Mouse (Mus musculus) heart, embryonic 15.5 days (tissue): ENCODE data around the gene Tuba3b. TPM values are rescaled to one million over a fixed set of nuclear protein-coding genes. Genes with fewer than 3 reads are reported as not detected.
A peak's percentile ranks its signal among the peaks of the same experiment; 100 is the strongest.

Experiments
- ATAC-seq: fragments of 200-750 bp; cut with Nextera tagmentation; replicated peaks from 2 replicates; pipeline ENCODE4 v1.8.0; 2017; ENCODE audit warnings: low read depth, moderate TSS enrichment; ENCODE audit not compliant: insufficient number of reproducible peaks, insufficient read depth, low FRiP score
- H3K27ac ChIP-seq: fragments of 300-500 bp; sonication (generic); 2 replicates; pipeline ENCODE4 v1.5.1; 2015; ENCODE audit warnings: mild to moderate bottlenecking, inconsistent platforms
- H3K27me3 ChIP-seq: fragments of 300-500 bp; sonication (generic); 2 replicates; pipeline ENCODE4 v1.6.1; 2015; ENCODE audit warnings: inconsistent platforms
- H3K36me3 ChIP-seq: fragments of 300-500 bp; sonication (generic); 2 replicates; pipeline ENCODE4 v1.6.1; 2015; ENCODE audit warnings: mild to moderate bottlenecking, inconsistent platforms
- H3K4me1 ChIP-seq: fragments of 300-500 bp; sonication (generic); replicated peaks from 2 replicates; pipeline ENCODE4 v1.6.1; 2015; ENCODE audit warnings: inconsistent platforms
- H3K4me2 ChIP-seq: fragments of 300-500 bp; sonication (generic); 2 replicates; pipeline ENCODE4 v1.6.1; 2015; ENCODE audit warnings: inconsistent platforms, mild to moderate bottlenecking, moderate library complexity
- H3K4me3 ChIP-seq: fragments of 300-500 bp; sonication (generic); 2 replicates; pipeline ENCODE4 v1.5.1; 2015; ENCODE audit warnings: mild to moderate bottlenecking, inconsistent platforms
- H3K9ac ChIP-seq: fragments of 300-500 bp; sonication (generic); 2 replicates; pipeline ENCODE4 v1.6.1; 2015; ENCODE audit warnings: mild to moderate bottlenecking, inconsistent platforms
- H3K9me3 ChIP-seq: fragments of 300-500 bp; sonication (generic); replicated peaks from 2 replicates; pipeline ENCODE4 v1.6.1; 2016; ENCODE audit warnings: inconsistent platforms
- WGBS: fragments of 180-500 bp; shearing (Covaris S2); methylation state at CpG from one replicate; pipeline ENCODE4 v1.1.7; 2015; ENCODE audit warnings: mixed read lengths; 5-methylcytosine and 5-hydroxymethylcytosine counted together
- polyA plus RNA-seq: library from polyadenylated mRNA; unstranded; fragments of >200 nt; fragmentation: Nextera tagmentation; extraction: Ambion mirVana; gene quantifications from 2 replicates; pipeline ENCODE4 v1.2.1, GENCODE M21; 2015

Gene Tuba3b
- 0.39 TPM in 1 of 2 replicates, not detected in the other for polyA plus RNA-seq

DNA sequence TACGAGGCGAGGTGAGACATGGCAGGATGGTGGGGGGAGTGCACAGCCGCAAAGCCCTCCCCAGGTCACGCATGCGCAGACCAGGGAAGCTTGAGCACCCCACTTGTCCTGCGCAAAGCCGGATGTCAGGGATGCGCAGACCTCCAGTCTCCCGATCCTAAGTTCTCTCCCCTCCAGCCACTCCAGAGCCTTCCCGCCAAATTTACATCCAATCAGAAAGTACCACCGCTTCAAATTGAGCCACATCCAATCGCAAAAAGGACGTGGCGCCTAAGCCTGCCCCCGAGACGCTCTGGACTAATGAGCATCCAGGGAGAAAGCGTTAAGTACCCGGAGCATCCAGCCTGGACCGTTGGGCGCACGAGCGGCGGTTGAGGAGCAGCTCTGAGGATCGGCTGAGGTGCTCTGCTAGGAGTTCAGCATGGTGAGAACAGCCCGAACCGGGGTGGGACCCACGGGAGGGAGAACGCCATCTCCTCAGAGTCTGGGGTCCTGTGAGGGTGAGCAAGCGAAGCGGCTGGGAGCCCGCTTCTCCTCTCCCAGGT lies at the start of gene Tuba3b:
TSS of gene Tuba3b (plus strand) at position 92 of the 545 bp plus-strand sequence.
- H3K27ac ChIP-seq = no peak within 1 kb of the TSS
- H3K4me1 ChIP-seq = peaks cover 9% of the 10 kb centered on the region
- no peak within 1 kb of the TSS for H3K4me3 ChIP-seq
- no peaks in the 10 kb centered on the region for H3K9me3 ChIP-seq
- H3K9ac ChIP-seq = no peak within 1 kb of the TSS
- ATAC-seq = no peak
- no peaks in the 10 kb centered on the region for H3K36me3 ChIP-seq
- H3K4me2 ChIP-seq = peak within 1 kb of the TSS; percentile 24; the same call in 1 of the 2 replicates
- 94% methylated on average over 31 of the region's 31 CpGs for WGBS
- no peaks in the 10 kb centered on the region for H3K27me3 ChIP-seq

DNA sequence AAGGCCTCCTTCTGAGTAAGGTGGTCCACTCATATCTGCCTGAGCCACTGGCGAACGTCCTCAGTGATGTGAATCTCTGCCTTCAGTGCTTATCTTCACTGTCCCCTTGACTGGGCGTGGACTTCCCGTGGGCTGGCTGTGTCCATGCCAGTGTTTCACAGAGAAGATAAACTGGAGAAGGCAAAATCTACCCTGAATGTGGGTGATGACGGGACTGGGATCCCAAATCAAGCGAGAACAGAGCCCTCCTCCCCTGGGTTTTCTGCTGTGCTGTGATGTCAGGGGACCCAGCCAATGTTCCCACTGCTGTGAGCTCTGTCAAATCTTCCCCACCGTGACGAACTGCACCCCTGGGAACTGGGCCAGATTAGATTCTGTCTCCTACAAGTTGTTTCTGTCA lies 48.3 kb upstream of the Tuba3b start:
- 0 out of 2 replicates have a peak, but pooled peaks have one; percentile 18 for ATAC-seq
- Histone ChIP-seq H3K4me1 (peaks cover 7% of the 10 kb centered on the region), H3K36me3 (no peaks in the 10 kb centered on the region), H3K27me3 (no peaks in the 10 kb centered on the region), H3K4me2 (no peak overlapping the region), H3K4me3 (no peak overlapping the region), H3K9ac (no peak overlapping the region), H3K9me3 (no peaks in the 10 kb centered on the region), H3K27ac (no peak overlapping the region)
- 26% methylated on average over 8 of the region's 8 CpGs for WGBS

DNA sequence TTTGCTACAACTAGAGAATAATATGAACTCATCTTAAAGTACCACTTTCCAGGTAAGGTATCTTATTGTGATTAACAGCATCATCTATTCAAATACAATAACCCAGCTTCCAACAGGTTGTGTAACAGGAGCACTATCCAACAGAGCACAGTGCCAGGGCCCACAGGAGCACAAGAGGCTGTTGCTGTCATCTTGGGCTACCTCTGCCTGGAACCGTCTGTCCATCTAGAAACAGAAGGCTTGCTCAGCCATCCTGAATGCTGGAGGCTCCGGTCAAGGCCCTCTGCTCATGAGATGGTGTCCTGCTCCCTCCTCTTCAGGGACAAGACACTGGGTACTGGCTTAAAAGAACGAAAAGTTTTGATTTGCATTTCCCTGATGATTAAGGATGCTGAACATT lies 47.7 kb upstream of the Tuba3b start:
- H3K4me2 ChIP-seq = no peak overlapping the region
- ATAC-seq = no peak
- H3K27me3 ChIP-seq = no peaks in the 10 kb centered on the region
- H3K4me1 ChIP-seq = peaks cover 7% of the 10 kb centered on the region
- no peak overlapping the region for H3K27ac ChIP-seq
- H3K9ac ChIP-seq = no peak overlapping the region
- H3K9me3 ChIP-seq = no peaks in the 10 kb centered on the region
- H3K36me3 ChIP-seq = no peaks in the 10 kb centered on the region
- 81% methylated on average over 3 of the region's 3 CpGs for WGBS
- H3K4me3 ChIP-seq = no peak overlapping the region

DNA sequence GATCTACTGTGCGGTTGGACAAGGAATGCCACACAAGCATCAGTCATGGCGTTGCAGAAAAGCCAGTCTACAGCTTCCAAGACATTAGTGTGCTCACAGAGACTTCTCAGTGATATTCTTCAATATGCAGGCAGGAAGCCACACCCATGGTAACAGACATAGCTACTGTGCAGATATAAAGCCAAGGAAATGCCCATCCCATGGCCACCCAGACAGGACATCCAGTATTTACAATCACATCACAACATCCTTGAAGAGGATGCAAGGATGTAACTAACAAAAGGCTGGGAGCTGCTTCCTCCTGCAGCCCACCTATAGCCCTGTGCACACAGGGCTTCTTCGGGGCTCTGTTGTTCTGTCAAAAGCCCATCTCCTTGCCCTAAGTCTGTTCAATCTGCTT lies 46.9 kb upstream of the Tuba3b start:
- no peak overlapping the region for H3K27ac ChIP-seq
- no peaks in the 10 kb centered on the region for H3K27me3 ChIP-seq
- peaks cover 7% of the 10 kb centered on the region for H3K4me1 ChIP-seq
- WGBS = 84% methylated on average over 3 of the region's 3 CpGs
- no peak overlapping the region for H3K4me2 ChIP-seq
- H3K4me3 ChIP-seq = no peak overlapping the region
- no peak overlapping the region for H3K9ac ChIP-seq
- ATAC-seq = no peak
- no peaks in the 10 kb centered on the region for H3K9me3 ChIP-seq
- no peaks in the 10 kb centered on the region for H3K36me3 ChIP-seq

DNA sequence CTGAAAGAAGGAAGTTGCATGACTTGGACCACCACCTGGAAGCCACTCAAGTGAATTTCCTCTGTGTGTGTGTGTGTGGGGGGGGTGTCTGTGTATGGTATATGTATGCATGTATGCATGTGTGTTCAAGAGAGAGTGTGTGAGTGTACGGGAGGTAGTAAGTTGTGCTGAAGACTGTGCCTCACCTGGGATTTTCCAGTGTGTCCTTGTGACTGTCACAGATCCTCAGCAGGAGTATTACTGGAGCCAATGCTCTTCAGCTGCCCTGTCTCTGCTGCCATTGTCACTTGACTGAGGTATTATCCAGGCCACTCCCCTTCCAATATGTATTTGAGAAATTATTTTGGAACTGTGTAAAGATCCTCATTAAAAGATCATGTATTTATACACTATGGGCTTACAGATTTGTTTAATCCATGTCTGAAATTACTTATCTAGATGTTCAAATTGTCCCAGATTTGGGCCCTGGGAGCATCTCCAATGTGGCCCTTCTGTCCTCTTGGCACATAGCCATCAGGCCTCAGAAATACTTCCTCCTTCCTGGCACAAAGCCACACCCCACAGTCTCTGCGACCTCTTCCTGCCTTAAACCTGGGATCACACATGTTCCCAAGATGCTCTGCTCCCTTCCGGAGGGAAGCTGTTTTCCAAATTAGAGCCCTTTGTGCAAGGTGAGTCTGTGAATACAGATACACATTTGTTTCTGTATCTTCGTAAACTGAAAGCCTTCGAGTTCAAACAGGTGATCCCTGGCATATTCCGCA lies 42.1 kb upstream of the Tuba3b start:
- Histone ChIP-seq H3K4me1 (peaks cover 4% of the 10 kb centered on the region), H3K27me3 (no peaks in the 10 kb centered on the region), H3K4me3 (no peak overlapping the region), H3K9me3 (no peaks in the 10 kb centered on the region), H3K27ac (no peak overlapping the region), H3K9ac (no peak overlapping the region), H3K36me3 (no peaks in the 10 kb centered on the region), H3K4me2 (no peak overlapping the region)
- WGBS = 83% methylated on average over 6 of the region's 6 CpGs
- no peak for ATAC-seq

DNA sequence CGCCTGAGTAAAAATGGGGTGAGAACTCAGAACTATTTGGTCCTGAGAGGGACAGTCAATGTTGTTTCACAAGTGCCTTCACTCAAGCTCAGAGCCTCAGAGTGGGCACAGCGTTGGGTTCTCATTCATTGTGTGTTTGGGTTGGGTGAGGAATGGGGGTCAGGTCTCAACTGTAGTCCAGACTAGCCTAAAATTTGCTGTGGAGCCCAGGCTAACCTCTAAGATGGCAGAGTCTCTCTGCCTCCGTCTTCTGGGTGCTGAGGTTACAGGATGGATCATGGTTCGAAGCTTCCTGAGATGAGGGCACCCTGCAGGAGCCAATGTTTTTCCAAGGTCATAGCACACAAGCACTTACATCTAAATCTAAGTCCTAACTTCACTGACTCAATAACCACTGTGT lies 38.8 kb upstream of the Tuba3b start:
- 92% methylated on average over 4 of the region's 4 CpGs for WGBS
- no peaks in the 10 kb centered on the region for H3K9me3 ChIP-seq
- H3K4me2 ChIP-seq = no peak overlapping the region
- ATAC-seq = no peak
- H3K27me3 ChIP-seq = no peaks in the 10 kb centered on the region
- H3K36me3 ChIP-seq = no peaks in the 10 kb centered on the region
- H3K9ac ChIP-seq = no peak overlapping the region
- H3K27ac ChIP-seq = no peak overlapping the region
- no peak overlapping the region for H3K4me3 ChIP-seq
- peaks cover 13% of the 10 kb centered on the region for H3K4me1 ChIP-seq

DNA sequence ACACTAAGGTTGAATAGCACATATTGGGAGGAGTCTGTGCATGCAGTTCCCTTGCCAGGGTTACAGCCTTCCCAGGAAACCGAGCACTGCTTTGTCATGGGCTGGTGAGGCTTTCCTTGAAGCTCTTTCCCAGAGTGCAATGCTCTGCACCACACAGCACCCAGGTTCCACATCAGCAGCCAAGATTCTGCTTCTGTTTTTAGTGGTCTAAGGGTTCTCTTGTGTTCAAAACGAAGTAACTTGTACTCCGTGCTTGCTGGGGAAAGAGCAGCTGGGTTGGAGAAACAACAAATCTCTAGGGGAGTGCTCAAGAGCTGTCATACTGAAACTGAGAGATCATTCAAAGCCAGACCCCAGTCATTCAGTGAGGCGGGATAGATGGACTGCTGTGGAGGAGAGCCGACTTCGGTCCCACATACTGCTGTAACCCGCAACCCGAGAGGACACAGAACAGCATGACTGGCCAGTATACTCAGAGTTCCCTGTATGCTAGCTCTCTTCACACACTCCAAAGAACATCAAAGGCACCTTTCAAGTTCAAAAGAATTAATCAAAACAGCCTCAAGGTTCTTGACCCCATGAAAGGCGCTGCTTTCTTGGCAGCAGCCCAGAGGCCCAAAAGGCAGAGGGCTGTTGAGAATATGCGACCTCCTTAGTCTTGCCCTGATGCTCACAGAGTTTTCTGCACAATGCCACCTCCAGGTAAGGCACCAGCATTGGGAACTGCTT lies 36.9 kb upstream of the Tuba3b start:
- no peak for ATAC-seq
- WGBS = 38% methylated on average over 10 of the region's 10 CpGs
- H3K9ac ChIP-seq = no peak overlapping the region

DNA sequence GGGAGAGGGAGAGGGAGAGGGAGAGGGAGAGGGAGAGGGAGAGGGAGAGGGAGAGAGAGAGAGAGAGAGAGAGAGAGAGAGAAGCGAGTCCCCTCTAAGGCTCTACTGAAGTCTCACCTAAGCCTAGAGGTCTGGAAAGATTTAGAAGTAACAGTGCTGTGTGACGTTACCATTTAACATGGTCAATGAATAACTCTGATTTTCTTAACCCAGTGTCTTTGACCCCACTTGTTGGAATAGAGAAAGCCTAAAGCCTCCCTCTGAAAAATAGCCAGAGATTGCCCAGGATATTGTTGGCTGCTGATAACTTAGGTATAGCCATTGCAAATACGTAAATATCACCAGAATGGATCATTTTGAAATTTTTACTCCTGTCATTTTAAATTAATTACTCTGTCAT lies 35.8 kb upstream of the Tuba3b start:
- ATAC-seq = no peak
- Histone ChIP-seq H3K9ac (no peak overlapping the region), H3K36me3 (no peaks in the 10 kb centered on the region), H3K27ac (no peak overlapping the region), H3K27me3 (no peaks in the 10 kb centered on the region), H3K4me1 (peaks cover 16% of the 10 kb centered on the region), H3K9me3 (no peaks in the 10 kb centered on the region), H3K4me2 (no peak overlapping the region), H3K4me3 (no peak overlapping the region)
- 92% methylated on average over 3 of the region's 3 CpGs for WGBS

More for the DNA sequence above, 36.9 kb upstream of the Tuba3b start:
- H3K27me3 ChIP-seq = no peaks in the 10 kb centered on the region
- no peaks in the 10 kb centered on the region for H3K36me3 ChIP-seq
- H3K4me3 ChIP-seq = no peak overlapping the region
- no peak overlapping the region for H3K27ac ChIP-seq
- H3K9me3 ChIP-seq = no peaks in the 10 kb centered on the region
- no peak overlapping the region for H3K4me2 ChIP-seq
- H3K4me1 ChIP-seq = peaks cover 16% of the 10 kb centered on the region

DNA sequence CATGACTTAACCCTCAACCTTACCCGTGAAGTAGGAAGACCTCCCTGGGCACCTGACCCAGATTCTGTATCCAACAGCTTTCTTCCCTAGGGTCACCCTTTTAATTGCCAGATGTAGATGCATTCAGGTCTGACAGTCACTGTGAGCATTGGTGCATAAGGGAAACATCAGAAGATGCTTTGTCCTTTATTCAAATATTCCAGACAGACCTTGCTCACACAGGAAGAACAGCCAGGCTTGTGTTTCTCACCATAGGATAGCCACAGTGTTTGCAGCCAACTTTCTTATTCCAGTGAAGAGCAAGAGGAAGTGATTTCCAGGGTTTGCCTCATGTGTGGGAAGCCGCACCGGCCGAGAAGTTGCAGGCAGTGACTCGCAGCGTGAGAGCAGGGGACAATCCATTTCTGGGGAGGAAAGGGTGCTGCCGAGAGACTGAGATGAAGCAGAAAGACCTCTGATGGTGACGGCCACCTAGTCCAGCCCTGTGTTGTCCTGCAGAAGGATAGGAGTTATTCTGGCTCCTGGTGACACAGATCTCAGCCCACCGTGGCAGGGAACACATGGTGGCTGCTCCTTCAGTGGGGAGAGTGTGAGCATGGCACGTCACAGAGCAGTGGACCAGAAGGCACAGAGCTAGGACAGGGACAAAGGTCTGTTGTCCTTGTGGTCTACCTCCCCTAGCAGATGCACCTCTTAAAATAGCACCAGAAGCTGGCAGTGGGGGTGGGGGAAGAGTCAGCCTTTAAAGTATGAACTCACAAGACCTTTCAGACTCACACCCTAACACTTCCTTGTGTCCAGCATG lies 34.0 kb upstream of the Tuba3b start:
- peak overlapping the region; percentile 19; the same call in 1 of the 2 replicates for H3K4me2 ChIP-seq
- H3K36me3 ChIP-seq = no peaks in the 10 kb centered on the region
- WGBS = 43% methylated on average over 10 of the region's 10 CpGs
- ATAC-seq = 0 out of 2 replicates have a peak, but pooled peaks have one; percentile 27
- no peak overlapping the region for H3K4me3 ChIP-seq
- H3K27me3 ChIP-seq = no peaks in the 10 kb centered on the region
- peaks cover 16% of the 10 kb centered on the region for H3K4me1 ChIP-seq
- H3K9ac ChIP-seq = no peak overlapping the region
- H3K27ac ChIP-seq = no peak overlapping the region
- H3K9me3 ChIP-seq = no peaks in the 10 kb centered on the region

DNA sequence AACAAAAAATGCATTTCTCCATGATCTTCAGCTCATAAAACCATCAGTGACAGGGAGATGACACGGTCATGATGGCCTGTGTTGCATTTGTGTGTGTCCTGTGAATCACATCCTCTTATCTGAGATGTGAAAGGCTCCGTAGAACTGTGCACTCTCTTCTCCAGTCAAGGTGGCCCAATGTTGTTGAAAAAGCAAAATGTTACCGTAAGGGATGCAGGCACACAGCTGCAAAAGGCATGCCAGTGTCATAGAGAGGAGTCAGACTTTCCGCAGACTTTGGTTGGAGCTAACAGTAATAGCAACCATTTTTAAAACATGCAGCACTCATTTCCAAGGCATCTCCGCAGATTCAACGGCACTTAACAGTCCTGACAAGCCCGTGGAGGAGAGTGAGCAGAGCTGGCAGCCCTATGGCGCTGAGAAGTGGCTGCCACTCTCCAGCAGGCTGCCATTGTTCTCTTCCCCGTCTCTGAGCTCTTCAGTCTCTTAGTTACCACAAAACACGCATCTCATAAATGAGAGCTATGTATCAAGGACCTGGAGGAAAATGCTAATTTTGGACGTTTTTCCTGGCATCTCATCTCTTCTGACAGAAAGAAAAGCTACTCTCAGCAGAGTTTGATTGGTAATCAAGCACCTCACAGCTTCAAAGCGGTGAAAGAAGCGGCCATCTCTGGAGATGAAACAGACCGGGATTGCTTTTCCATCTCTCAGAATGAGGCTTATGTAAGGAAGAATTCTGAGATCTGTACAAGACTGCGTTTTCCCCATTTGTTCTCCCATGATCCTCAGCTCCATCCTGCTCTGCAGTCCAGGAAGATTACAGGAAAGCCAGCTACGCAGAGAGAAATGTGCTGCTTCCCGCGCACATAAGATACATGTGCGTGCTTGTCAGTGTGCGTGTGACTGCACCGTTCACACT lies 30.2 kb upstream of the Tuba3b start:
- H3K27ac ChIP-seq = no peak overlapping the region
- no peak overlapping the region for H3K9ac ChIP-seq
- no peak for ATAC-seq
- WGBS = 62% methylated on average over 21 of the region's 21 CpGs
- no peaks in the 10 kb centered on the region for H3K27me3 ChIP-seq
- H3K9me3 ChIP-seq = no peaks in the 10 kb centered on the region
- H3K4me2 ChIP-seq = 0 out of 2 replicates have a peak overlapping the region, but pooled peaks have one; percentile 4
- peaks cover 5% of the 10 kb centered on the region for H3K4me1 ChIP-seq
- no peaks in the 10 kb centered on the region for H3K36me3 ChIP-seq
- no peak overlapping the region for H3K4me3 ChIP-seq
